Mouse (Mus musculus): ENCODE results near the gene Pkp1. TPM values are rescaled to one million over a fixed set of nuclear protein-coding genes. Genes with fewer than 3 reads are reported as not detected.

Pkp1 gene
- polyA plus RNA-seq, 1 experiment: not detected

GRCm38 (mm10) chr1:135861980-135862552 lies 56.9 kb downstream of the Pkp1 start:
- Histone ChIP-seq H3K4me1 (ENCODE audit: control insufficient read depth, insufficient read depth, insufficient read length) (no peaks in the 10 kb centered on the region), H3K27ac (ENCODE audit: insufficient read depth, low read length) (no peak overlapping the region), H3K27me3 (ENCODE audit: control insufficient read depth, insufficient read depth, low read length) (no peaks in the 10 kb centered on the region), H3K36me3 (ENCODE audit: control insufficient read depth, insufficient read depth, low read length) (no peaks in the 10 kb centered on the region), H3K4me3 (ENCODE audit: extremely low read depth, insufficient read depth, insufficient read length) (no peak overlapping the region)
- 69% methylated on average over 9 of the region's 9 CpGs for WGBS
- DNase-seq (ENCODE audit: low read depth in 1 of 2, low spot score in 2 of 2): no peak
- TF ChIP-seq CTCF (IDR thresholded peaks at IDR 0.05; ENCODE audit: extremely low read depth, insufficient read depth, insufficient read length, insufficient replicate concordance): no peak

GRCm38 (mm10) chr1:135861091-135861490 lies 57.9 kb downstream of the Pkp1 start:
- WGBS: 65% methylated on average over 5 of the region's 5 CpGs
- no peaks in the 10 kb centered on the region for H3K4me1 ChIP-seq (ENCODE audit: control insufficient read depth, insufficient read depth, insufficient read length)
- no peak for DNase-seq (ENCODE audit: low read depth in 1 of 2, low spot score in 2 of 2)
- H3K4me3 ChIP-seq (ENCODE audit: extremely low read depth, insufficient read depth, insufficient read length): no peak overlapping the region
- H3K27ac ChIP-seq (ENCODE audit: insufficient read depth, low read length): no peak overlapping the region
- H3K27me3 ChIP-seq (ENCODE audit: control insufficient read depth, insufficient read depth, low read length): no peaks in the 10 kb centered on the region
- no peaks in the 10 kb centered on the region for H3K36me3 ChIP-seq (ENCODE audit: control insufficient read depth, insufficient read depth, low read length)
- no peak for TF ChIP-seq CTCF (IDR thresholded peaks at IDR 0.05; ENCODE audit: extremely low read depth, insufficient read depth, insufficient read length, insufficient replicate concordance)
- TF ChIP-seq POLR2A (IDR thresholded peaks at IDR 0.05; ENCODE audit: low read depth, low read length): no peak

GRCm38 (mm10) chr1:135858533-135858932 lies 60.5 kb downstream of the Pkp1 start:
- no peaks in the 10 kb centered on the region for H3K27me3 ChIP-seq (ENCODE audit: control insufficient read depth, insufficient read depth, low read length)
- H3K27ac ChIP-seq (ENCODE audit: insufficient read depth, low read length): no peak overlapping the region
- TF ChIP-seq CTCF (IDR thresholded peaks at IDR 0.05; ENCODE audit: extremely low read depth, insufficient read depth, insufficient read length, insufficient replicate concordance): no peak
- TF ChIP-seq POLR2A (IDR thresholded peaks at IDR 0.05; ENCODE audit: low read depth, low read length): no peak
- H3K4me1 ChIP-seq (ENCODE audit: control insufficient read depth, insufficient read depth, insufficient read length): no peaks in the 10 kb centered on the region
- no peaks in the 10 kb centered on the region for H3K36me3 ChIP-seq (ENCODE audit: control insufficient read depth, insufficient read depth, low read length)
- DNase-seq (ENCODE audit: low read depth in 1 of 2, low spot score in 2 of 2): no peak
- H3K4me3 ChIP-seq (ENCODE audit: extremely low read depth, insufficient read depth, insufficient read length): no peak overlapping the region
- WGBS: 92% methylated on average over 7 of the region's 7 CpGs

- no peak overlapping the region for H3K27ac ChIP-seq (ENCODE audit: insufficient read depth, low read length)
- TF ChIP-seq CTCF (IDR thresholded peaks at IDR 0.05; ENCODE audit: extremely low read depth, insufficient read depth, insufficient read length, insufficient replicate concordance) (no peak), POLR2A (IDR thresholded peaks at IDR 0.05; ENCODE audit: low read depth, low read length) (no peak)
- DNase-seq (ENCODE audit: low read depth in 1 of 2, low spot score in 2 of 2): no peak
- H3K4me1 ChIP-seq (ENCODE audit: control insufficient read depth, insufficient read depth, insufficient read length): no peaks in the 10 kb centered on the region
- H3K27me3 ChIP-seq (ENCODE audit: control insufficient read depth, insufficient read depth, low read length): no peaks in the 10 kb centered on the region
- no peaks in the 10 kb centered on the region for H3K36me3 ChIP-seq (ENCODE audit: control insufficient read depth, insufficient read depth, low read length)
- no peak overlapping the region for H3K4me3 ChIP-seq (ENCODE audit: extremely low read depth, insufficient read depth, insufficient read length)
- 78% methylated on average over 11 of the region's 11 CpGs for WGBS
Observed at GRCm38 (mm10) chr1:135857137-135857775, 61.8 kb downstream of the Pkp1 start.

- no peaks in the 10 kb centered on the region for H3K4me1 ChIP-seq (ENCODE audit: control insufficient read depth, insufficient read depth, insufficient read length)
- DNase-seq (ENCODE audit: low read depth in 1 of 2, low spot score in 2 of 2): no peak
- no peaks in the 10 kb centered on the region for H3K36me3 ChIP-seq (ENCODE audit: control insufficient read depth, insufficient read depth, low read length)
- H3K27ac ChIP-seq (ENCODE audit: insufficient read depth, low read length): no peak overlapping the region
- no peaks in the 10 kb centered on the region for H3K27me3 ChIP-seq (ENCODE audit: control insufficient read depth, insufficient read depth, low read length)
- no peak overlapping the region for H3K4me3 ChIP-seq (ENCODE audit: extremely low read depth, insufficient read depth, insufficient read length)
- TF ChIP-seq CTCF (IDR thresholded peaks at IDR 0.05; ENCODE audit: extremely low read depth, insufficient read depth, insufficient read length, insufficient replicate concordance) (no peak), POLR2A (IDR thresholded peaks at IDR 0.05; ENCODE audit: low read depth, low read length) (no peak)
- WGBS: 76% methylated on average over 4 of the region's 4 CpGs
Observed at GRCm38 (mm10) chr1:135856070-135856469, 62.9 kb downstream of the Pkp1 start.

- DNase-seq (ENCODE audit: low read depth in 1 of 2, low spot score in 2 of 2): no peak
- 93% methylated on average over 1 of the region's 1 CpGs for WGBS
- no peaks in the 10 kb centered on the region for H3K27me3 ChIP-seq (ENCODE audit: control insufficient read depth, insufficient read depth, low read length)
- H3K36me3 ChIP-seq (ENCODE audit: control insufficient read depth, insufficient read depth, low read length): no peaks in the 10 kb centered on the region
- TF ChIP-seq POLR2A (IDR thresholded peaks at IDR 0.05; ENCODE audit: low read depth, low read length) (no peak), CTCF (IDR thresholded peaks at IDR 0.05; ENCODE audit: extremely low read depth, insufficient read depth, insufficient read length, insufficient replicate concordance) (no peak)
- H3K4me1 ChIP-seq (ENCODE audit: control insufficient read depth, insufficient read depth, insufficient read length): no peaks in the 10 kb centered on the region
- no peak overlapping the region for H3K27ac ChIP-seq (ENCODE audit: insufficient read depth, low read length)
- H3K4me3 ChIP-seq (ENCODE audit: extremely low read depth, insufficient read depth, insufficient read length): no peak overlapping the region
Observed at GRCm38 (mm10) chr1:135855344-135855687, 63.7 kb downstream of the Pkp1 start.

- no peaks in the 10 kb centered on the region for H3K27me3 ChIP-seq (ENCODE audit: control insufficient read depth, insufficient read depth, low read length)
- TF ChIP-seq POLR2A (IDR thresholded peaks at IDR 0.05; ENCODE audit: low read depth, low read length) (no peak), CTCF (IDR thresholded peaks at IDR 0.05; ENCODE audit: extremely low read depth, insufficient read depth, insufficient read length, insufficient replicate concordance) (no peak)
- H3K36me3 ChIP-seq (ENCODE audit: control insufficient read depth, insufficient read depth, low read length): no peaks in the 10 kb centered on the region
- no peak overlapping the region for H3K4me3 ChIP-seq (ENCODE audit: extremely low read depth, insufficient read depth, insufficient read length)
- no peak overlapping the region for H3K27ac ChIP-seq (ENCODE audit: insufficient read depth, low read length)
- 87% methylated on average over 6 of the region's 6 CpGs for WGBS
- no peak for DNase-seq (ENCODE audit: low read depth in 1 of 2, low spot score in 2 of 2)
- no peaks in the 10 kb centered on the region for H3K4me1 ChIP-seq (ENCODE audit: control insufficient read depth, insufficient read depth, insufficient read length)
Observed at GRCm38 (mm10) chr1:135854591-135855343, 64.2 kb downstream of the Pkp1 start.

Data from spleen, adult 2 months (tissue).